In genomic region chr10:75221936-75222610, GRCm38 (mm10) we compare ENCODE assay signal across 13 mouse cellular contexts. TPM values are rescaled to one million over a fixed set of nuclear protein-coding genes. Genes with fewer than 3 reads are reported as not detected.
DNase-seq lines count a peak whose midpoint lies in the region; ATAC-seq and TF ChIP-seq lines count a peak whose summit lies in the region.
"Had no signal": no experiment of that assay in that cellular context is flagged by ENCODE, and none has a peak within 500 bp of the region (broad histone marks: within the 10 kb centered on the region; RNA-seq: fewer than 3 reads in every experiment).

No protein-coding gene starts in this region.

- TF ChIP-seq CTCF in kidney, adult 2 months (conservative IDR thresholded peaks at IDR 0.05; ENCODE audit: insufficient read depth, insufficient read length, low read depth, low read length) = no peak
- no peak for TF ChIP-seq CTCF in testis, adult 2 months (IDR thresholded peaks at IDR 0.05; ENCODE audit: control insufficient read depth, insufficient read depth, insufficient replicate concordance, low read depth, low read length)

- no peak overlapping the region for H3K9ac ChIP-seq in kidney, embryonic 15.5 days
- H3K9ac ChIP-seq in embryonic facial prominence, embryonic 15.5 days = no peak overlapping the region
- H3K9ac ChIP-seq in stomach, embryonic 16.5 days (ENCODE audit: low read length) = no peak overlapping the region
- H3K9ac ChIP-seq: liver, embryonic 14.5 days had no signal

- H3K4me2 ChIP-seq in kidney, embryonic 15.5 days = no peak overlapping the region
- no peak overlapping the region for H3K4me2 ChIP-seq in embryonic facial prominence, embryonic 15.5 days (replicated peaks)
- no peak overlapping the region for H3K4me2 ChIP-seq in stomach, embryonic 16.5 days (ENCODE audit: low read depth, low read length)

- H3K9me3 ChIP-seq in kidney, embryonic 15.5 days (replicated peaks) = no peaks in the 10 kb centered on the region
- H3K9me3 ChIP-seq in embryonic facial prominence, embryonic 15.5 days (replicated peaks) = no peaks in the 10 kb centered on the region
- no peaks in the 10 kb centered on the region for H3K9me3 ChIP-seq in stomach, embryonic 16.5 days (replicated peaks; ENCODE audit: control insufficient read depth, low read length)

- no peak for DNase-seq in kidney, adult 2 months
- DNase-seq in testis, postnatal 10 days (ENCODE audit: low spot score) = no peak
- no peak for DNase-seq in gastrocnemius, adult 18-20 months (ENCODE audit: low spot score)
- DNase-seq: cerebellum, adult 2 months; kidney, postnatal 4 days; right cerebral cortex, postnatal 4 days had no signal

- 0 out of 2 replicates have a peak overlapping the region, but pooled peaks have one; percentile 16 for H3K27ac ChIP-seq in kidney, embryonic 15.5 days
- no peak overlapping the region for H3K27ac ChIP-seq in kidney, adult 2 months (ENCODE audit: insufficient read depth, low read depth, low read length)
- peak overlapping the region; percentile 10; the same call in 1 of the 2 replicates for H3K27ac ChIP-seq in testis, adult 2 months (ENCODE audit: control insufficient read depth, insufficient read depth, low read depth, low read length)
- 0 out of 2 replicates have a peak overlapping the region, but pooled peaks have one; percentile 28 for H3K27ac ChIP-seq in embryonic facial prominence, embryonic 15.5 days (replicated peaks)
- H3K27ac ChIP-seq in stomach, embryonic 16.5 days (ENCODE audit: low read length) = peak overlapping the region; percentile 39
- H3K27ac ChIP-seq: liver, embryonic 14.5 days had no signal

- H3K4me1 ChIP-seq in kidney, embryonic 15.5 days = peaks cover 18% of the 10 kb centered on the region
- H3K4me1 ChIP-seq in kidney, adult 2 months (ENCODE audit: control insufficient read depth, insufficient read depth, low read length) = peaks cover 6% of the 10 kb centered on the region; the same call in 1 of the 2 replicates
- peaks cover 8% of the 10 kb centered on the region for H3K4me1 ChIP-seq in testis, adult 2 months (ENCODE audit: control insufficient read depth, insufficient read depth, low read length)
- H3K4me1 ChIP-seq in embryonic facial prominence, embryonic 15.5 days = peaks cover 15% of the 10 kb centered on the region
- H3K4me1 ChIP-seq in stomach, embryonic 16.5 days (ENCODE audit: control insufficient read depth, insufficient read depth, low read length) = peaks cover 23% of the 10 kb centered on the region

- TF ChIP-seq POLR2A in kidney, adult 2 months (IDR thresholded peaks at IDR 0.05; ENCODE audit: low read depth, low read length) = no peak
- TF ChIP-seq POLR2A in testis, adult 2 months (IDR thresholded peaks at IDR 0.05; ENCODE audit: control insufficient read depth, low read depth, low read length) = no peak

- H3K27me3 ChIP-seq in kidney, embryonic 15.5 days = no peaks in the 10 kb centered on the region
- no peaks in the 10 kb centered on the region for H3K27me3 ChIP-seq in kidney, adult 2 months (replicated peaks; ENCODE audit: control insufficient read depth, insufficient read depth, low read length)
- H3K27me3 ChIP-seq in testis, adult 2 months (ENCODE audit: control insufficient read depth, insufficient read depth, low read length) = no peaks in the 10 kb centered on the region
- H3K27me3 ChIP-seq in embryonic facial prominence, embryonic 15.5 days = no peaks in the 10 kb centered on the region
- no peaks in the 10 kb centered on the region for H3K27me3 ChIP-seq in stomach, embryonic 16.5 days (ENCODE audit: control insufficient read depth, insufficient read depth, low read length)

- ATAC-seq in kidney, embryonic 15.5 days (replicated peaks; ENCODE audit: low FRiP score) = no peak
- ATAC-seq in embryonic facial prominence, embryonic 15.5 days (ENCODE audit: insufficient number of reproducible peaks, low FRiP score, low TSS enrichment, low read depth) = no peak
- ATAC-seq in stomach, embryonic 16.5 days (ENCODE audit: insufficient read depth, low FRiP score) = no peak
- no peak for ATAC-seq in megakaryocyte-erythroid progenitor cell, adult 5-6 weeks (replicated peaks; ENCODE audit: low FRiP score, low TSS enrichment, poor library complexity, severe bottlenecking)

- H3K4me3 ChIP-seq in kidney, embryonic 15.5 days (replicated peaks) = no peak overlapping the region
- H3K4me3 ChIP-seq in kidney, adult 2 months (ENCODE audit: insufficient read depth, low read depth, low read length) = no peak overlapping the region
- no peak overlapping the region for H3K4me3 ChIP-seq in testis, adult 2 months (ENCODE audit: control insufficient read depth, low read depth, low read length)
- no peak overlapping the region for H3K4me3 ChIP-seq in embryonic facial prominence, embryonic 15.5 days (replicated peaks)
- H3K4me3 ChIP-seq in stomach, embryonic 16.5 days (replicated peaks; ENCODE audit: low read length) = no peak overlapping the region
- H3K4me3 ChIP-seq: left cerebral cortex, adult 2 months had no signal

- no peaks in the 10 kb centered on the region for H3K36me3 ChIP-seq in kidney, embryonic 15.5 days
- H3K36me3 ChIP-seq in kidney, adult 2 months (ENCODE audit: control insufficient read depth, insufficient read depth, low read length) = no peaks in the 10 kb centered on the region
- H3K36me3 ChIP-seq in testis, adult 2 months (ENCODE audit: control insufficient read depth, insufficient read depth, low read length) = no peaks in the 10 kb centered on the region
- no peaks in the 10 kb centered on the region for H3K36me3 ChIP-seq in embryonic facial prominence, embryonic 15.5 days
- H3K36me3 ChIP-seq in stomach, embryonic 16.5 days (ENCODE audit: control insufficient read depth, insufficient read depth, low read length) = no peaks in the 10 kb centered on the region

- WGBS in kidney, embryonic 15.5 days = 68% methylated on average over 4 of the region's 4 CpGs
- 64% methylated on average over 4 of the region's 4 CpGs for WGBS in kidney, adult 2 months
- 58% methylated on average over 4 of the region's 4 CpGs for WGBS in embryonic facial prominence, embryonic 15.5 days
- WGBS in stomach, embryonic 16.5 days = 55% methylated on average over 4 of the region's 4 CpGs

RNA-seq across cellular contexts. Expression of gene Specc1l, which starts 10.2 kb away (rescaled TPM):
- polyA plus RNA-seq in kidney, embryonic 15.5 days (2015; fragmentation: Nextera tagmentation; extraction: Ambion mirVana) = 31.0 and 34.1 TPM in 2 replicates
- polyA plus RNA-seq in kidney, adult 2 months (2012; rRNA removed) = 14.0 and 15.6 TPM in 2 replicates
- polyA plus RNA-seq in testis, adult 2 months (2012; rRNA removed) = 20.7 and 24.2 TPM in 2 replicates
- 30.9 and 32.1 TPM in 2 replicates for polyA plus RNA-seq in embryonic facial prominence, embryonic 15.5 days (2015; fragmentation: Nextera tagmentation; extraction: Ambion mirVana)
- 27.6 and 29.5 TPM in 2 replicates for polyA plus RNA-seq in stomach, embryonic 16.5 days (2015; fragmentation: Nextera tagmentation; extraction: Ambion mirVana)
- total RNA-seq in megakaryocyte-erythroid progenitor cell, adult 5-6 weeks (2014; fragmentation: Nextera tagmentation) = 25.5 and 30.8 TPM in 2 replicates
- total RNA-seq in megakaryocyte-erythroid progenitor cell, adult 5-6 weeks (2017) = 36.3 and 37.2 TPM in 2 replicates
- 10 to 100 TPM; 42.0 to 45.8 TPM for total RNA-seq in gastrocnemius, adult 18-20 months (2021)
